Mouse (Mus musculus): Measurements from ENCODE around the gene Supt5.

The Supt5 gene

DNA sequence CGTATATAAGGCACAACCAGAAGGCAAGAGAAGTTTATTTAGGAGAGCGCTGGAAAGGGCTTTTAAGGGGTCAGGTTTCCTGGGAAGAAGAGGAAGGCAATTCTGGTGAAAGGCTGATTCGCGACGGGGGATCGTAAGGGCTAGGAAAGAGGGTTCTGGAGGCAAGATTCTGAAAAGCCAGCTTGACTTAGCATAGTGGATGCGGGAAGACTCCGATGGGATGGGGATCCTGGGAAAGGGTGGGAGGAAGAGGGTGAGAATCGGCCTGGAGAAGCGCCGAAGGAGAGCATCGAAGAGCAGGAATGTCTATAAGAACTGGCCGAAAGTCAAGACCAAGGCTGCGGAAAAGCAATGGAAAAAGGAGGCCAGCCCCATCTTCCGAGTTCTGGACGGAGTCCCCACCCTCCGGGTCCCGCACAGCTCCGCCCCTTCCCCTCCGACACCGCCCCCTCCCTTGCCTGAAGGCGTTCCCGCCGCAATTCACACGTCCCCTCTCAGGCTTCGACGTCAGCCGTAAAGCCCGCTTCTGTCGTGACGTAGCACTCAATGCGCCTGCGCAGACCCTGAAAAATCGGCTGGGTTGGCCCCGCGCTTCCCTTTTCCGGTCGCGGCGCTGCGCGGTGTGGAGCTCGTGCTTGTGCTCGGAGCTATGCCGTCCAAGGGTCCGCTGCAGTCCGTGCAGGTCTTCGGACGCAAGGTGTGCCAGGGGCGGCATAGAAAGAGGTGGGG lies 11.8 kb upstream of the Supt5 start, which contains the start of gene Rps16:
Gene Rps16 (plus strand): TSS at position 498 of the 729 bp plus-strand sequence.
- DNase-seq, result peak; percentile 97 to 98

DNA sequence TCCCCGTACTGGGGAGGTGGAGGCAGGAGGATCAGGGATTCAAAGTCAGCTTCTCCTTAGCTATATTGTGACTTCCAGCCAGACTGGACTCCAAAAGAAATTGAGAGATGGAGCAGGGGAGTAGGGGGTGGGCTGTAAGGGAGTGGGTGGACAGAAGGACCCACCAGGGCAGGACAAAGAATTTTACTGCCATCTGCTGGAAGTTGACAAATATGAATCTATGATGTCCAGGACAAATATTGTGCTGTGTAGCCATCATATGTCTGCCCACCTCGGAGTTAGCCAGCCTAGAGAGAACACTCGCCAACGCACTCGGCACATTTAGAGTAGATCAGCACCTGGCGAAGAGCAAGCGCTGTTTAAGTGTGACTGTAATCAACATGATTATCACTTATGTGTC lies 10.1 kb upstream of the Supt5 start:
- DNase-seq, result no peak

DNA sequence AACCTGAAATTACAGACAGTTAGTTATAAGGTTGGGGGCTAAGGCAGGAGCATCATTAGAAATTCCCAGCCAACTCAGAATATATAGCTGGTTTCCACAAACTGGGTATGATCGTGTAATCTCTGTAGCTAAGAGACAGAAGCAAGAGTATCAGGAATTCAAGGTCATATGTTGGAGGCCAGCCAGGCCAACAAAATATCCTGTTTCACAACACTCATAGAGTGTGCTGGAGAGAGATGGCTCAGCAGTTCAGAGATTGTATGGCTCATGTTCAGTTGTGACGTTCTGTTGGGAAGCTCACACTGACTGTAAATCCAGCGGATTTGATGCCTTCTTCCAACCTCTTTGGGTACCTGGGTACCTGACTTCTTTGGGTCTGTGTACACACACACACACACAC lies 9.2 kb upstream of the Supt5 start:
- DNase-seq, result peak; percentile 16 to 34

DNA sequence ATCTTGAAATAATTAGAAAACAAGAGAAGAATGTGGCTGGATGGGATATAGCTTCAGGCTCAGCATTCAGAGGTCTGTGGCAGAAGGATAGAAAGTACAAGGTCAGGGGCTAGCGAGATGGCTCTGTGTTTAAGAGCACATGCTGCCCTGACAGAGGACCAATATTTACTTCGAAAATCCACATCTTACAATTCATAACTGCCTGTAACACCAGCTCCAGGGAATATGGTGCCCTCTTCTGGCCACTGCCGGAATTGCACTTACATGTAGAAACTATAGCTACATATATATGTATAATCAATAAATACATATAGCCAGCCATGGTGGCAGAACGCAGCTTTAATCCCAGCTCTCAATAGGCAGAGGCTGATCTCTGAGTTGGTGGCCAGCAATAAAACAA lies 6.1 kb upstream of the Supt5 start:
- DNase-seq, result peak; percentile 50 to 81

DNA sequence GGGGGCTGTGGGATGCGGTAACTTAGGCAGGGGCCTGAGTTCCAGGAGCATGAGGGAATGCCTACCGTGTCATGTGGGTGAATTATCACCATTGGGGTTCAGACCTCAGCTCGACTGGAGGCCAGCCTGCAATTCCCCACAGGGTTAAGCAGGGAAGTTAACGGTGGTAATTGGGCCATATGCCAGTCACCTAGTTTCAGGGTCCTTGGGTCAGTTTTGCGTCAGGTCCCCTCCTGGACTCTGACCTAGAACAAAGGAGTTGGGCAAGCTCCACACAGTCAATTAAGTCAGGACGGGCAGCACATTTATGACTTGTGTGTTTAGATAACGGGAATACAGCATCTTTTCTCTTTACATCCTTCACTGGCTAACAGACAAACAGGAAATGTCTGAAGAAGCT lies 2.8 kb upstream of the Supt5 start:
- peak in 1 of 2 experiments; percentile 13 for DNase-seq

DNA sequence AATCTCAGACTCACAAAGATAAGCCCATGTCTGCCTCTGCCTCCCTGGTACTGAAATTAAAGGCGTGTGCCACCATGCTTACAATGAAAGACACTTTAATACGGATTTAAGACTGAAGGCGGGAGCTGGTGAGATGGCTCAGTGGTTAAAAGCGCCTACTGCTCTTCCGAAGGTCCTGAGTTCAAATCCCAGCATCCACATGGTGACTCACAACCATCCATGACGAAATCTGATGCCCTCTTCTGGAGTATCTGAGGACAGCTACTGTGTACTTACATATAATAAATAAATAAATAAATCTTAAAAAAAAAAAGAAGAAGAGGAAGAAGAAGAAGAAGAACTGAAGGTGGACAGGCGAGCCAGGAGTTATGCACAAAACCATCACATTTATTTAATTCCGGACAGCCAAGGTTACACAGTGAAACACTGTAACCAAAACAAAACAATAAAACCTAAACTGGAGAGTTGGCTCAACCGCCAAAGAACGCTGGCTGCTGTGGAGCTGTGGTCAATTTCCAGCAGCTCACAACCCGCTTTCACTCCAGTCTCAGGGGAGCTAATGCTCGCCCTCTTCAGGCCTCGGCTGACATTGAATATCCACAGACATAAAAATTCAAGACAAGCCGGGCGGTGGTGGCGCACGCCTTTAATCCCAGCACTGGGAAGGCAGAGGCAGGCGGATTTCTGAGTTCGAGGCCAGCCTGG lies 819 bp upstream of the Supt5 start:
- DNase-seq, result peak; percentile 69 to 72

DNA sequence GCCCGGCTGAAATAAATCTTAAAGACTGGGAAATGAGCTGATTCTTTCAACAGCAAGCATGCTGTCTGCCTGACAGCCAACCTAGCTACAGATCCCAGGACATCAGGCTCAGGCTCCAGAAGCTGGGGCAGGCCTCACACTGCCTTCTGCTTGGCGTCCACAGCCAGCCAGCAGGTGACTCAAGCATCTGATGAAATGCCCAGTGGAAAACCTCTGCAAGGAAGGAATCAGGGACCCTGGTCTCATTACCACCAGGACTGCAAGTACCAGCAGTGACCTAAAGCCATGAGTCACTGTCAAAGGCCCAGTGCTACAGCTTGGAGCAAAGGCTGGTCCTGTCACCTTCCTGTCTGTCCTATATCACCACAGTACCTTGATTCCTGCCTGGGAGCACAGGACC lies 3.1 kb downstream of the Supt5 start:
- DNase-seq, result no peak

DNA sequence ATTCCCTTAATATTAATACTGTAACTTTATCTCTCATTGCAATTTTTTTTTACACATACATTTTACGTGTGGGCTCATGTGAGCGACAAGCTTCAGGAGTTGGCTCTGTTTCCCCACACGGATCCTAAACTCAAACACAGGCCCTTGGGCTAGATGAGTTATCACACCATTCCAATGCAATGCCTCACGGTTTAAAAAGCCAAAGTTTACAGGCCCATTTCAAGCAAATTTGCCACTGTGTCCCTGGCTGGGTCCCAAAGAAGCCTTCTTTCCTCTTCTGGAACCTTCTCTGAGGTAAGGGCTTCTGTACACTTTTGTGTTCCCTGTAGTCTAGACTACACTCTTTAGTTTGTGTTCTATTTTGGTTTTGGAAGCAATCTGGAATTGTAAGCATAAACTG lies 4.0 kb downstream of the Supt5 start:
- no peak for DNase-seq

DNA sequence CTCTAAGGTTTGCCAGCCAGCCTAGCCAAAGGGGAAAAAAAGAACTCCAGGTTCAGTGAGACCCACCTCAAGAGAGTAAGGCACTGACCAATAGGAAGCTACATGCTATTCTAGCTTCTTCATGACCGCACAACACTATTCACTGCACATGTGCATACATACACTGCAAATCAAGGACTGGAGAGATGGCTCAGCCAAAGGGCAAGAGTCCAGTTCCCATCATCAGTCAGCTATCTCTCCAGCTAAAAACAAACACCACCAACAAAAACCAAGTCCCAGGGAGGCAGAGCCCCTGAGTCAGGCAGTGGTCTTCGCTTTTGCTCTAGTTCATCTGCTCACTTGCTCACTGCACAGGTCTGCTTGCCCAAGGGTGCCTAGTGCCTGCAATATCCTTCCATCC lies 10.3 kb downstream of the Supt5 start:
- no peak for DNase-seq

DNA sequence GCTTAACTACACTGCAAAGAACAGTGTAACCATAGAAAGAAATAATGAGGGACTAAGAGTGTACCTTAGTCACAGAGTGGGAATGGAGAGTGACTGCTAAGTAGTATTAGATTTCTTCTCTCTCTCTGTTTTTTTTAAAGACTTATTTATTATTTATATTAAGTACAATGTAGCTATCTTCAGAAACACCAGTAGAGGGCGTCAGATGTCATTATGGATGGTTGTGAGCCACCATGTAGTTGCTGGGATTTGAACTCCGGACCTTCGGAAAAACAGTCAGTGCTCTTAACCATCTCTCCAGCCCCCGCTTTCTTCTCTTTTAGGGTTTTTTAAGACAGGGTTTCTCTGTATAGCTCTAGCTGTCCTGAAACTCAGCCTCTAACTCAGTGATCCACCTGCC lies 12.1 kb downstream of the Supt5 start:
- no peak for DNase-seq

DNA sequence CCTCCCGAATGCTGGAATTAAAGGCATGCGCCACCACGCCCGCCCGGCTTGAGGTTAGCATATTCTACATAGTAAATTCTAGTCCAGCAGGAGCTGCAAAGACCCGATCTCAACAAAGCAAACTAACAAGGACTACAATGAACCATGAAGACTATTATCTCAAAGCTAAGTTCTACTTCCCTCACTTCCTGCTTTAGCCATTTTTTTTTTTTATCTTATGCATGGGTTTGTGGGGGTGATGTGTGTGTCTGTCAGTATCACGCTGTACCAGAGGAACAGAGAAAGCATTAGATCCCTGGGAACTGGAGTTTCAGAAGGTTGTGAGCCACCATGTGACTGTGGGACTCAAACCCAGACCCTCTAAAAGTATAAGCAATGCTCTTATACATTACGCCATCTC lies 13.3 kb downstream of the Supt5 start:
- no peak for DNase-seq

DNA sequence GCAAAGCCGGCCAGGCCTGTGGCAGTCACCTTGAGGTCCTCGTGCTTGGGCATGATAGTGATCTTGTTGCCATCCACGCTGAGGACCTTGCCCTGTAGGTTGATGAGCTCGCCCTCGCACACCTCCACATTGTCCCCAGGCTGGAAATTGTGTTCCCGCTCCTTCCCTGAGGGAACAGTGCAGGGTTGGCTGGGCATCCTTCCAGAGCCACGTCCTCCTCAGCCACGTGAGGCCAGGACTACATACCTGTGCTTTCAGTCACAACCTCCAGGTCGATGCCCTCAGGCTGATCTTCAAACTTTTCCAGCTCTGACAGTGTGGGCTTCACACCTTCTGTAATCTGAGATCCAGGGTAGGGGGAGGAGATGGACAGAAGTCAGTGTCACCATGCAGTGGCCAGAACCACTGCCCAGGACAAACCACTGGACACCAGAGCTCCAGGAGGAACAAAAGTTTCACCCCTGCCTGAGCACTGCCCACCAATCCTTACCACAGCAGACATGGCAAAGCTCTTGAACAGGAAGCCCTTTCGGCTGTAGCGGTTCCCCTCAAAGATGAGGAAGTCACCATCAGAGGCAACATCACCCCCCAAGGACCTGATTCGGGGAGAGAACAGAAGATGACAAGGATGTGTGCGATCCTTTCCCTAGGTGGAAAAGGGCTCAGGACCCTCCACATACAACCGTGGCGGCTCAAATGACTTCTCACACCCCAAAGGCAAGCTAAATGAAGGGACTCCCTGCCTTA lies 16.4 kb downstream of the Supt5 start:
- peak; percentile 26 to 70 for DNase-seq

DNA sequence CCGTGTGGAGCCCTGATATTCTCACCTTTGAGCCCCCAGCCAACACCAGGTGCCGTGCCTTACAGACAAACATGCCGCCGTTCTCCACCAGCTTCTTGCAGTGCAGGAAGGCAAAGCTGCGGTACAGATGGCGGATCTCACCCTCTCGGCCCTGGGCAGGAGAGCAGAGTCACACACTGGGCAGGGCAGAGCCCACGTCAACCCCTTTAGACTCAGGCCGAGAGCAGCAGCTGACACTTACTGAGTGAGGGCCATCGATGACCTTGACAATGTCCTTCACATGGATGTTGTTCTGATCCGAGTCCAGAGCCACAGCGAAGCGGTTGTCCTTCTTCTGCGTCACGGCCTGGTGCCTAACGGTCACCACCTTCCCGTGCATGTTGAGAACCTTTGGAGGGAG lies 19.8 kb downstream of the Supt5 start:
- no peak for DNase-seq

DNA sequence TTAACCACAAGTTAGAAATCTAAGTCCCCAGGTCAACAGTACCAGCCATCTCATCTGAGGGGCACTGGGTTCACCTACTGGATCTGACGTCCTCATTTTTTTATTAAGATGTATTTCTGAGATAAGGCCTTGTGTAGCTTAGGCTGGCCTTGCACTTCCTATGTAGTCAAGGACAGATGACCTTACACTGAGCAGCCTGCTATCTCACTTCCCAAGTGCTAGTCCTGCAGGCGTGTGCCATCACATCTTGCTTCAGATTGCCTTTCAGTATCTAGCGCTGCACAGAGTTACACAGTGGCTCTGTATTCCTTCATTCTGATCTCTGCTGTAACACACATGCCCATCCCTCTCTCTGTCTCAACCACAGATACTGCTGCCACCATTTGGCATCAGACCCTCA lies 20.5 kb downstream of the Supt5 start:
- no peak for DNase-seq

DNA sequence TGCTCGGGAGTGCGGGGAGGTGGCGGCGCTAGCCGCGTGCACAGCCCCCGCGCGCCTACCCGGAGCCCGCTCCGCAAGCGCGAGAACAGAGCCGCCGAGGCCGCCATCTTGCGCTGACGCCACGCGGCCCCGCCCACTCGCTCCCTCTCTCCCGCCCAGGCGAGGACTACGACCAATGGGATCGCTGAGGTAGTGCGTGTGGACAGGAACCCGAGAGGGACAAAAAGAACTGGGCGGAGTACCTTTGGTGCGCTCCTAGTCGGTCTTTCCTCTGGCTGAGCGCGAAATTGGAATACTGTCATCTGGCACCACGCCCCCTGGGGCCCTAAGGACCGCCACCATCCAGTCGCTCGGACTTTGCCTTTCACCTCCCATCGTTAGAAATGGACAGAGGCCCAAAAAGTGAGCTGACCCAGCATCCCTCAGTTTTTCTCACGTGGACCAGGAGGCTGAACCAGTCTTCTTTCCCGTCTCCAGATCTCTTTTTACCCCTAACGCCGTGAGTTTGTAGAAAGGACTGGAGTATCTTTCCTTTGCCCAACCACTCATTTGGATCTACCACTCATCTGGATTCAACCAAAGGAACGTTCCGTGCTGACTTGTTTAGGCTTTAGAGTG lies 26.5 kb downstream of the Supt5 start, which contains the start of gene Timm50:
Gene Timm50 (minus strand): TSS at position 147 of the 618 bp plus-strand sequence.
- DNase-seq, result peak; percentile 99

DNA sequence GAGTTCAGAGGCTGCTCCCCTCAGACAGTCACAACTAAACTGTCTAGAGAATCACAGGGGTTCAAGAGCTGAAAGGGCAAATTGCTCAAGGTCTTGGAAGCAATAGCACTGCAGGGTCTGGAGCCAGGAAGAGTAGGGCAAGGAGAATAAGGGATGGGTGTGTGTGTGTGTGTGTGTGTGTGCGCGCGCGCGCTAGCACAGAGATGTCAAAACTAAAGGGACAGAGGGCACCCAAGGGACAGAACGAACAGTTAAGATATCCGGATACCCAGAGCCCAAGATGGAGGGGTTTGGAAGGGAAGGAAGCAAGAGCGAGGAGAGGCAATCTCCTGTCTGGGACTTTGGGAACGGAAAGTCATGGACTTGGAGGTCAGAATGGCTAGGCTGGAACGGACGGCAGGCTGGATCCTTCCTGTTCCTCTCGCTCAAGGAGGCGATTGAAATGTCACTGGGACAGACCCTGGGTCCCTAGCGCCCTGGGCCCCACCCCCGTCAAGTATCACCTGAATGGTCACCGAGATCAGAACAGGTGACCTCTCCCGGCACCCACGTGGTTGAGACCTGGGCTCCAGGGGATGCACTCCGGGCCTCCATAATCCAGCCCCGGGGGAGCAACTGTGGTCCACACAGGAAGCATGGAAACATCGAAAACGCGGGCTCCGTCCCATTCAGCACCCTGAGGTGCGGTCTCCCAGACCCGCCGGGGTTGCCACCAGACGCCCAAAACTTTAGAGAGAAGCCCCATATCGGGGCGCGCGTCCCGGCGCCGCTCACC lies 27.2 kb downstream of the Supt5 start:
- peak; percentile 45 to 57 for DNase-seq

DNA sequence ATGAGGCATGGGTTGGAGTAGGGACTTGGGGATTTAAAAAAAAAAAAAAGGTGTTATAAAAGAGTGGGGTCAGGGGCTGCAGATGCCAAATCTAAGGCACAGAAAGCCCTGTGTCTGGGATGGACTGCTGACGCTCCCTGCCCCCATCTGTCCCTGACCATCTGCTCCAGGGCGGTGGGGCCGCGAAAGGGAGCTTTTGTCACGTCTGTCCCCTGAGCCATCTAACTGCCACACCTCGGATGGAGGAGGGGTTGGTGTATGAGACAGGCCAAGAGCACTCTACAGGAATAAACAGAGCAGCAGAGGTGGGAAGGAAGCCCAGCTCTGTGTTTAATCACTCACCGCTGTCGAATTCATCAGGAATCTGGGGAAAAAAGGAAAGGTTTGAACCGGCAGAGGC lies 28.8 kb downstream of the Supt5 start:
- DNase-seq, result no peak

DNA sequence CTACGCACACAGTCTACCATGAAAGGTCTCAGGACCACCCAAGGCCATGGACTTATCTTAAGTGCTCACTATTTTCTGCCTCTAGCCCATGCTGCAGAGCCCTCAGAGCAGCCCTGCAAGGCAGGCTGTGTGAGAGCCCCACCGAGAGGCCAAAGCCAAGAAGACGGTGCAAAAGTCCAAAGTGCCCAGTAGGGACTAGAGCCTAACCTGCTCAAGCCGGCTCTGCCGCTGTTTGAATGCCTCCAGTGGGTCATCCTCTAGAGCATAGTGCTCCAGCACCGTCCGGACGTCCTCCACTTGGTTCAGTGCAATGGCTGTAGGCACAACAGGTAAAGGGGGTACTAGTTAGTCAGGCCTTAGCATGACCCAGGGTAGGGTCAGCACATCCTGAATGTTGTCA lies 32.3 kb downstream of the Supt5 start:
- peak; percentile 75 to 83 for DNase-seq

DNA sequence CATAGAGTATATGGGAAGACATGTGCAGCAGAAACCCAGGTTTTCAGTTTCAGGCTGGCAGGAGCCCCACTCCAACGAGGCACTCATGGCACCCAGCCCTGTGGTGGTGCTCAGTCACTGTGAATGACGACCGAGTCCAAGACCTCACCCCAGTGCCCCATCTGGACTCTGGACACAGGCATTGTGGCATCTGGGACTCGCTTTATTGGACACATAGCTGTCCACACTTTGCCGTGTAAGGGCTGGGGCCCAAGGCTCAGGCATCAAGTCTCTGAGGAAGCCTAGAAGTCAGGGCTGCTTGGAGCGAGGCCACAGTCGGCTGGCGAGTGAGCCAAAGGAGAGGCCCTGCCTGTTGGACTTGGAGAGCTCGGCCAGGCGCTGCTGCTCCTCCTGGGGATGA lies 32.9 kb downstream of the Supt5 start:
- DNase-seq, result peak; percentile 51 to 71

DNA sequence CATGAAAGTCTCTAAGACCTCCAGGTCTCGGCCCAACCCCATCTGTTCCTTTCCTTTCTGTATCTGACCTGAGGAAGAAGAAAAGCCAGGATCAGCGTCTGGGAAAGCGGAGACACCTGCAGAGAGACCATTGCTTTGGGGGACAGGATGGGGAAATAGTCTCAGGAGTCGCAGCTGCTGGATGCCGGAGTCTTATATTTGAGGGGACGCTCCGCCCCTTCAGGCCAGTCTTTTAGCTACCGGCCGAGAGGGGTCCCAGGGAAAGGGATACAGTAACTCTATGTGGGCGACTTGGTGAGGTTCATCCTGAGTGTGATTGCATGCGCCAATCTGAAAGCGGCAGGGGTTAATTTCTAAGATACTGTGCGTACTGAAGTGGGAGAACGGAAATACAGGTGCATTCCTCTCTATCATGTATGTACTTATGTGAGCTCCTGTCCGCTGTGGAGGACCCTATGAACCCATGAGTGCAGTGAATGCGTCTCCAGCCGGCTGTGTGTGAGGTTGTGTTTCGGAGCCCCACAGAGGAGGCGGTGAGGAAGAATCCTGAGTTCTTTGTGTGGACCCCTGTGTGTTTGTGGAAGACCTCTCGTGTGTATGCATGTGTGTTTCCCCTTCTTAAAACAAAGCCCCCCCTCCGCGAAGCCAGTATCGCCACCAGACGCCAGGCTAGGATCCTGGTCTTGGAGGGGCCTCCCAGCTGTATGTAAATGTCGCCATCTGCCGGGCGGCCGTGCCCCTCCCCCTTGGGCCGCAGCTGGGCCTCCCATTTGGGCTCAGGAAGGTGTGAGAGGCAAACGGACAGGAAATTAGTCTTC lies 36.7 kb downstream of the Supt5 start, which contains the start of gene Dll3:
Gene Dll3 (minus strand): TSS at position 623 of the 818 bp plus-strand sequence.
- DNase-seq, result peak; percentile 41 to 79
